Mouse (Mus musculus): ENCODE data around the gene Slc11a2. TPM values are rescaled to one million over a fixed set of nuclear protein-coding genes. Genes with fewer than 3 reads are reported as not detected.
"Not testable (repeated sequence)": the region's sequence is repeated elsewhere in the genome, so short reads cannot be mapped to it uniquely, and the experiment has no call there.

Slc11a2 gene
- polyA plus RNA-seq, 1 experiment, result 50.6 TPM

DNA sequence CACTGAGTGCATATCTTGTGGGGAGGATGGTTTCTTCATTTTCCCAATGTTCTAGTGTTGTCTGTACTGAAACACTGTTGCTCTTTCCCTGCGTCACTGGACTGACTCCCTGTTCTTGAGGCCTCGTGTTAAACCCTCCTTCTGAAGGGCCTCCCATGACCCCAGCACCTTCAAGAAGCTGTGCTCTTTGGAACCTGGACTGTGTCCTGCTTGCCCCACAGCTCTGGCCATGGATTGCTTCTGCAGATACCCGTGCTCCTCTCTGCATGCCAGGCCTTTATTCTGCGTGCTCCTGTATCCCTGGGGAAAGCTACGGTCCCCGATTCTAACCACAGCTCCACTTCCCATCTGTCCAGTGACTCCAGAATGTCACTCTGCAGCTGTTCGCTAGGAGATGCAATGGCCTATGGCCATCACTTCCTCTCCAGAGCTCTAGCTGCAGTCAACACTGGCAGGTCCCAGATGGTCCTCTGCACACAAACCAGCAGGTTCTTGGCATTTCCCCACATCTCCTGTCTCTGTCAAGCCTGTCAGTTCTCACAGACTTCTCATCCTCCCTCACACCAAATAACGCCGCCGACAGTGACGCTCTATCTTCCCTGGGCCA, 5.2 kb upstream of the Slc11a2 start:
- H3K27me3 ChIP-seq (ENCODE audit: control insufficient read depth, insufficient read depth, low read length), result no peaks in the 10 kb centered on the region
- peak; percentile 44 to 60 for DNase-seq
- peaks cover 10% of the 10 kb centered on the region for H3K4me1 ChIP-seq (ENCODE audit: control insufficient read depth, insufficient read depth, low read length)
- H3K27ac ChIP-seq (ENCODE audit: insufficient read depth, low read length), result no peak overlapping the region; the same call in 1 of the 2 replicates
- 18% methylated on average over 11 of the region's 11 CpGs for WGBS
- TF ChIP-seq CTCF (IDR thresholded peaks at IDR 0.05; ENCODE audit: borderline replicate concordance, insufficient read depth, low read depth, low read length) (no peak), POLR2A (IDR thresholded peaks at IDR 0.05; ENCODE audit: borderline replicate concordance, insufficient read depth, low read length) (no peak)
- H3K4me3 ChIP-seq (replicated peaks; ENCODE audit: insufficient read depth, low read depth, low read length), result no peak overlapping the region

GRCm38 (mm10) chr15:100428296-100428905, 3.5 kb upstream of the Slc11a2 start:
- no peak for DNase-seq
- WGBS, result 84% methylated on average over 13 of the region's 13 CpGs
- peaks cover 10% of the 10 kb centered on the region for H3K4me1 ChIP-seq (ENCODE audit: control insufficient read depth, insufficient read depth, low read length)
- no peak overlapping the region for H3K27ac ChIP-seq (ENCODE audit: insufficient read depth, low read length)
- no peak overlapping the region for H3K4me3 ChIP-seq (replicated peaks; ENCODE audit: insufficient read depth, low read depth, low read length)
- H3K27me3 ChIP-seq (ENCODE audit: control insufficient read depth, insufficient read depth, low read length), result no peaks in the 10 kb centered on the region
- TF ChIP-seq POLR2A (IDR thresholded peaks at IDR 0.05; ENCODE audit: borderline replicate concordance, insufficient read depth, low read length) (no peak), CTCF (IDR thresholded peaks at IDR 0.05; ENCODE audit: borderline replicate concordance, insufficient read depth, low read depth, low read length) (no peak)

- H3K4me1 ChIP-seq (ENCODE audit: control insufficient read depth, insufficient read depth, low read length), result peaks cover 9% of the 10 kb centered on the region
- H3K4me3 ChIP-seq (replicated peaks; ENCODE audit: insufficient read depth, low read depth, low read length), result no peak overlapping the region
- no peaks in the 10 kb centered on the region for H3K27me3 ChIP-seq (ENCODE audit: control insufficient read depth, insufficient read depth, low read length)
- no peak for TF ChIP-seq CTCF (IDR thresholded peaks at IDR 0.05; ENCODE audit: borderline replicate concordance, insufficient read depth, low read depth, low read length)
- TF ChIP-seq POLR2A (IDR thresholded peaks at IDR 0.05; ENCODE audit: borderline replicate concordance, insufficient read depth, low read length), result no peak
- DNase-seq, result no peak
- WGBS, result 6% methylated on average over 14 of the region's 14 CpGs
- H3K27ac ChIP-seq (ENCODE audit: insufficient read depth, low read length), result no peak overlapping the region
Measured at GRCm38 (mm10) chr15:100423916-100424315, 956 bp downstream of the Slc11a2 start.

- H3K27me3 ChIP-seq (ENCODE audit: control insufficient read depth, insufficient read depth, low read length), result no peaks in the 10 kb centered on the region
- peaks cover 9% of the 10 kb centered on the region for H3K4me1 ChIP-seq (ENCODE audit: control insufficient read depth, insufficient read depth, low read length)
- peak overlapping the region; percentile 99 for H3K4me3 ChIP-seq (replicated peaks; ENCODE audit: insufficient read depth, low read depth, low read length)
- no peak overlapping the region for H3K27ac ChIP-seq (ENCODE audit: insufficient read depth, low read length)
- TF ChIP-seq POLR2A (IDR thresholded peaks at IDR 0.05; ENCODE audit: borderline replicate concordance, insufficient read depth, low read length) (peak; percentile 65; the same call in 1 of the 2 replicates), CTCF (IDR thresholded peaks at IDR 0.05; ENCODE audit: borderline replicate concordance, insufficient read depth, low read depth, low read length) (no peak)
- DNase-seq, result peak; percentile 96 to 98
- WGBS, result 2% methylated on average over 59 of the region's 65 CpGs
Measured at GRCm38 (mm10) chr15:100422899-100423860, 1.7 kb downstream of the Slc11a2 start.

DNA sequence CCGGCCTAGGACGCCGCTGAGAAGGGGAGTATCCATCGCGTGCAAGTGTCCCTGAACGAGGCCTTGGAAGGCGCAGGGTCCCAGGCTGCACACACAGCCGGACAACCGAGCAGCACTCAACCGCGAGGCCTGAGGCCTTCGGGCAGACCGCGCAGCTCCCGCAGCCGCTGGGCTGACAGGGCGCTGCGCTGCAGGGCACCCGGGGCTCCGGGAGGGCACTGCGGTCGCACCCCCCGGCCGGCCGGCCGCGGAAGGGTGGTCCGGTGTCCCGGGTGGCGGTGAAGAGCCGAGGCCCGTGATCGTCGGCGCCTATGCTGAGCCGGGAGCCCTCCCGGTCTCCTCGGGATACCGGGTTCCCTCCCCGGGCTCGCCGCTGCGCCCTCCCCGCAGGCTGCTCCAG, 2.4 kb downstream of the Slc11a2 start:
- no peak for DNase-seq
- no peak overlapping the region for H3K27ac ChIP-seq (ENCODE audit: insufficient read depth, low read length)
- H3K27me3 ChIP-seq (ENCODE audit: control insufficient read depth, insufficient read depth, low read length), result no peaks in the 10 kb centered on the region
- H3K4me1 ChIP-seq (ENCODE audit: control insufficient read depth, insufficient read depth, low read length), result peaks cover 12% of the 10 kb centered on the region
- under 1% methylated on average over 43 of the region's 44 CpGs for WGBS
- H3K4me3 ChIP-seq (replicated peaks; ENCODE audit: insufficient read depth, low read depth, low read length), result peak overlapping the region; percentile 99
- TF ChIP-seq POLR2A (IDR thresholded peaks at IDR 0.05; ENCODE audit: borderline replicate concordance, insufficient read depth, low read length) (no peak), CTCF (IDR thresholded peaks at IDR 0.05; ENCODE audit: borderline replicate concordance, insufficient read depth, low read depth, low read length) (no peak)

- DNase-seq; H3K27me3 ChIP-seq (ENCODE audit: control insufficient read depth, insufficient read depth, low read length); H3K27ac ChIP-seq (ENCODE audit: insufficient read depth, low read length): not testable (repeated sequence)
- H3K4me1 ChIP-seq (ENCODE audit: control insufficient read depth, insufficient read depth, low read length), result peaks cover 12% of the 10 kb centered on the region
- H3K4me3 ChIP-seq (replicated peaks; ENCODE audit: insufficient read depth, low read depth, low read length), result peak within 1 kb of the TSS; percentile 99
- WGBS, result 19% methylated on average over 3 of the region's 3 CpGs
Measured at GRCm38 (mm10) chr15:100421758-100422197, 3.1 kb downstream of the Slc11a2 start, which contains the start of gene Gm5475. Gene Gm5475 (plus strand): TSS chr15:100422147.

DNA sequence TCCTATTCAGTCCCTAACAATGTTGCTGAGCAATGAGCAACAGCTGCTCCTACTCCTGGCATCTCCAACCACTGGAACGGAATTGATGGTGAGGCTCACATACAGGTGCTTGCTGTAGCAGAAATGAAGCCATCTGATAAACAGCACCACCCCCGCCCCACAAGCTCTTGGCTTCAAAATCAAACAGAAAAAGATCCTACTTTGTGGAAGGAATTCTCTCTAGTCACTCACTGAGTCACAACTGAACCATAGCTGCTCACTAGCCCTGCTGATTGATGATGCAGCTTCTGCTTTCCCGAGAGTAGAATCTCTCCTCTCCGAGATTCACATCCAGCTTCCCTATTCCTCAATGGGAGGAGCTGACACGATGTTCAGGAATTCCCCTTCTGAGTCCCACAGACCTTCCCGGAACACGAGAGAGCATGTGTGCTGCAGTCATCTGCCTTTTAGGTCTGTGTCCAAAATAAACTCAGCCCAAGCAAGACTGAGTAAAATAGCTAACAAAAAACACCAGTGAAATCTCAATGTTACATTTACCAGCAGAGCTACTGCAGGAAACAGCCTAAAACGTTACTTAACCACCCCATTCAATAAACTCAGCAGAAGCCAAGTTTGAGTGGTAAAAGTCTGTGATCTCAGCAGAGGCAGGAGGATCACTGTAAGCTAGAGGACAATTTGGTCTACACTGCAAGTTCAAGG, 3.7 kb downstream of the Slc11a2 start:
- WGBS, result 29% methylated on average over 8 of the region's 8 CpGs
- Histone ChIP-seq H3K27me3 (ENCODE audit: control insufficient read depth, insufficient read depth, low read length) (no peaks in the 10 kb centered on the region), H3K27ac (ENCODE audit: insufficient read depth, low read length) (no peak overlapping the region), H3K4me1 (ENCODE audit: control insufficient read depth, insufficient read depth, low read length) (peaks cover 12% of the 10 kb centered on the region), H3K4me3 (replicated peaks; ENCODE audit: insufficient read depth, low read depth, low read length) (peak overlapping the region; percentile 12)
- no peak for TF ChIP-seq CTCF (IDR thresholded peaks at IDR 0.05; ENCODE audit: borderline replicate concordance, insufficient read depth, low read depth, low read length)
- no peak for TF ChIP-seq POLR2A (IDR thresholded peaks at IDR 0.05; ENCODE audit: borderline replicate concordance, insufficient read depth, low read length)
- no peak for DNase-seq
